Mouse (Mus musculus): ENCODE data around the gene Ptprn.
A peak's percentile ranks its signal among the peaks of the same experiment; 100 is the strongest.

Ptprn gene

GRCm38 (mm10) chr1:75264091-75264880 lies at the start of gene Ptprn:
Ptprn (minus strand) TSS chr1:75264502.
- DNase-seq (ENCODE audit: low read depth), result no peak

GRCm38 (mm10) chr1:75311694-75312093 lies 47.4 kb upstream of the Ptprn start:
- DNase-seq (ENCODE audit: low read depth), result no peak

GRCm38 (mm10) chr1:75304662-75305061 lies 40.4 kb upstream of the Ptprn start:
- DNase-seq (ENCODE audit: low read depth), result no peak

GRCm38 (mm10) chr1:75294294-75294693 lies 30.0 kb upstream of the Ptprn start:
- no peak for DNase-seq (ENCODE audit: low read depth)

GRCm38 (mm10) chr1:75293331-75293701 lies 29.0 kb upstream of the Ptprn start:
- DNase-seq (ENCODE audit: low read depth), result no peak

GRCm38 (mm10) chr1:75292476-75293330 lies 28.4 kb upstream of the Ptprn start:
- no peak for DNase-seq (ENCODE audit: low read depth)

- DNase-seq (ENCODE audit: low read depth), result no peak
These were observed 27.0 kb upstream of the Ptprn start for GRCm38 (mm10) chr1:75291321-75291720.

GRCm38 (mm10) chr1:75290582-75290981 lies 26.3 kb upstream of the Ptprn start:
- peak; percentile 26 for DNase-seq (ENCODE audit: low read depth)

GRCm38 (mm10) chr1:75289888-75290431 lies 25.7 kb upstream of the Ptprn start:
- DNase-seq (ENCODE audit: low read depth), result no peak

- no peak for DNase-seq (ENCODE audit: low read depth)
These were observed 25.1 kb upstream of the Ptprn start for GRCm38 (mm10) chr1:75289376-75289775.

GRCm38 (mm10) chr1:75284911-75285310 lies 20.6 kb upstream of the Ptprn start:
- DNase-seq (ENCODE audit: low read depth), result no peak

GRCm38 (mm10) chr1:75283017-75283416 lies 18.7 kb upstream of the Ptprn start:
- DNase-seq (ENCODE audit: low read depth), result peak; percentile 4

- DNase-seq (ENCODE audit: low read depth), result no peak
These were observed 13.9 kb upstream of the Ptprn start, which contains the start of gene Resp18 for GRCm38 (mm10) chr1:75278228-75278627. Resp18 (minus strand) TSS chr1:75278415.

GRCm38 (mm10) chr1:75277195-75278188 lies 13.2 kb upstream of the Ptprn start:
- DNase-seq (ENCODE audit: low read depth), result peak; percentile 42

GRCm38 (mm10) chr1:75262969-75263951 lies 1.0 kb downstream of the Ptprn start:
- peak; percentile 72 for DNase-seq (ENCODE audit: low read depth)

GRCm38 (mm10) chr1:75261278-75261677 lies 3.0 kb downstream of the Ptprn start:
- DNase-seq (ENCODE audit: low read depth), result no peak

GRCm38 (mm10) chr1:75255516-75256046 lies 8.7 kb downstream of the Ptprn start:
- no peak for DNase-seq (ENCODE audit: low read depth)

GRCm38 (mm10) chr1:75254625-75255013 lies 9.7 kb downstream of the Ptprn start:
- DNase-seq (ENCODE audit: low read depth), result no peak

- DNase-seq (ENCODE audit: low read depth), result peak; percentile 91
These were observed 10.3 kb downstream of the Ptprn start for GRCm38 (mm10) chr1:75253849-75254624.

All from induced T-regulatory cell, adult 2 months (primary cell).